Mouse (Mus musculus) CH12.LX (cell line): ENCODE data around the gene Gm2a. TPM values are rescaled to one million over a fixed set of nuclear protein-coding genes. Genes with fewer than 3 reads are reported as not detected.
A peak's percentile ranks its signal among the peaks of the same experiment; 100 is the strongest.

Source experiments
- DNase-seq: peaks from one replicate; pipeline ENCODE4 v3.0.0-alpha.2; 2013; ENCODE audit errors: extremely low read depth
- H3K27ac ChIP-seq: 2 replicates; pipeline ENCODE4 v1.5.1; 2012; ENCODE audit warnings: low read depth, mild to moderate bottlenecking, control low read depth, moderate library complexity; ENCODE audit not compliant: insufficient read depth
- H3K27me3 ChIP-seq: replicated peaks from 2 replicates; pipeline ENCODE3; 2012; ENCODE audit warnings: inconsistent platforms
- H3K36me3 ChIP-seq, 2 experiments: replicated peaks in 1 of 2; 2 replicates each; pipeline versions ENCODE3 to v1.6.1; 2012; ENCODE audit warnings: inconsistent platforms in 1 of 2, low read length in 1 of 2, mild to moderate bottlenecking in 1 of 2, mixed read lengths in 1 of 2, moderate library complexity in 1 of 2; ENCODE audit not compliant: control insufficient read depth in 1 of 2, insufficient read depth in 1 of 2
- H3K4me1 ChIP-seq, 2 experiments: 2 replicates each; pipeline ENCODE4 v1.6.1; 2012; ENCODE audit warnings: inconsistent platforms in 1 of 2, moderate library complexity in 1 of 2; ENCODE audit not compliant: insufficient read depth in 2 of 2, control insufficient read depth in 1 of 2
- H3K4me2 ChIP-seq: 2 replicates; pipeline ENCODE4 v1.6.1; 2012; ENCODE audit warnings: low read depth, mild to moderate bottlenecking, control low read depth; ENCODE audit not compliant: poor library complexity, insufficient read depth, severe bottlenecking
- H3K4me3 ChIP-seq, 3 experiments: fragments of 150-350 bp in 1 of 3; sonication (generic) in 1 of 3; replicated peaks in 1 of 3; 2 replicates each; pipeline versions ENCODE3 to v1.5.1; 2011 to 2012; ENCODE audit warnings: low read depth in 2 of 3, low read length in 2 of 3, mild to moderate bottlenecking in 2 of 3, moderate library complexity in 2 of 3, control low read depth in 1 of 3, improper control_type of control experiment in 1 of 3, inconsistent platforms in 1 of 3, mixed read lengths in 1 of 3; ENCODE audit not compliant: poor library complexity in 1 of 3
- H3K79me2 ChIP-seq: replicated peaks from 2 replicates; pipeline ENCODE4 v1.6.1; 2012; ENCODE audit warnings: mild to moderate bottlenecking, moderate library complexity; ENCODE audit not compliant: control insufficient read depth, poor library complexity, insufficient read depth, severe bottlenecking; ENCODE audit errors: extremely low read depth
- H3K9ac ChIP-seq: 2 replicates; pipeline ENCODE4 v1.6.1; 2012; ENCODE audit warnings: low read depth, mild to moderate bottlenecking, control low read depth, moderate library complexity; ENCODE audit not compliant: insufficient read depth
- H3K9me3 ChIP-seq: replicated peaks from 2 replicates; pipeline ENCODE3; 2012; ENCODE audit warnings: low read length, inconsistent platforms, mixed read lengths
- BHLHE40 ChIP-seq: IDR thresholded peaks from 2 replicates; pipeline ENCODE4 v1.6.1; 2011; ENCODE audit warnings: mild to moderate bottlenecking, low read depth, low read length, improper control_type of control experiment
- CHD1 ChIP-seq: IDR thresholded peaks from 2 replicates; pipeline ENCODE4 v1.6.1; 2012; ENCODE audit warnings: low read depth, low read length, improper control_type of control experiment, inconsistent platforms
- CHD2 ChIP-seq: IDR thresholded peaks from 2 replicates; pipeline ENCODE4 v1.6.1; 2011; ENCODE audit warnings: low read length, improper control_type of control experiment
- ELF1 ChIP-seq: IDR thresholded peaks from 2 replicates; pipeline ENCODE4 v1.6.1; 2014; ENCODE audit warnings: low read depth, mild to moderate bottlenecking, inconsistent platforms, low read length, improper control_type of control experiment
- EP300 ChIP-seq: IDR thresholded peaks from 2 replicates; pipeline ENCODE4 v1.6.1; 2011; ENCODE audit warnings: low read length, improper control_type of control experiment
- ETS1 ChIP-seq: conservative IDR thresholded peaks from 2 replicates; pipeline ENCODE4 v1.6.1; 2012; ENCODE audit warnings: low read depth, mild to moderate bottlenecking, inconsistent platforms, low read length, improper control_type of control experiment, moderate library complexity
- IRF4 ChIP-seq: IDR thresholded peaks from 2 replicates; pipeline ENCODE4 v1.6.1; 2014; ENCODE audit warnings: low read depth, mild to moderate bottlenecking, inconsistent platforms, low read length, improper control_type of control experiment
- JUN ChIP-seq: IDR thresholded peaks from 2 replicates; pipeline ENCODE4 v1.6.1; 2011; ENCODE audit warnings: low read depth, mild to moderate bottlenecking, low read length, improper control_type of control experiment, moderate library complexity; ENCODE audit not compliant: insufficient read depth
- JUND ChIP-seq: conservative IDR thresholded peaks from 2 replicates; pipeline ENCODE4 v1.6.1; 2011; ENCODE audit warnings: low read depth, low read length, improper control_type of control experiment
- MAFK ChIP-seq: IDR thresholded peaks from 2 replicates; pipeline ENCODE4 v1.6.1; 2011; ENCODE audit warnings: low read length, improper control_type of control experiment; ENCODE audit not compliant: insufficient replicate concordance
- MAX ChIP-seq: IDR thresholded peaks from 2 replicates; pipeline ENCODE4 v1.6.1; 2011; ENCODE audit warnings: low read length, improper control_type of control experiment
- MEF2A ChIP-seq: IDR thresholded peaks from 2 replicates; pipeline ENCODE4 v1.6.1; 2014; ENCODE audit warnings: low read depth, mild to moderate bottlenecking, inconsistent platforms, low read length, improper control_type of control experiment, borderline replicate concordance
- MXI1 ChIP-seq: IDR thresholded peaks from 2 replicates; pipeline ENCODE4 v1.6.1; 2011; ENCODE audit warnings: mild to moderate bottlenecking, low read depth, low read length, improper control_type of control experiment
- MYC ChIP-seq: IDR thresholded peaks from 2 replicates; pipeline ENCODE4 v1.6.1; 2011; ENCODE audit warnings: low read depth, mild to moderate bottlenecking, improper control_type of control experiment, low read length
- NELFE ChIP-seq: IDR thresholded peaks from 2 replicates; pipeline ENCODE4 v1.6.1; 2011; ENCODE audit warnings: low read depth, low read length, improper control_type of control experiment
- POLR2A ChIP-seq: IDR thresholded peaks from 2 replicates; pipeline ENCODE4 v1.6.1; 2011; ENCODE audit warnings: low read depth, mild to moderate bottlenecking, improper control_type of control experiment, low read length
- RAD21 ChIP-seq: IDR thresholded peaks from 2 replicates; pipeline ENCODE4 v1.6.1; 2011; ENCODE audit warnings: low read depth, mild to moderate bottlenecking, low read length, improper control_type of control experiment, moderate library complexity
- RCOR1 ChIP-seq: conservative IDR thresholded peaks from 2 replicates; pipeline ENCODE4 v1.6.1; 2012; ENCODE audit warnings: low read depth, mild to moderate bottlenecking, inconsistent platforms, low read length, improper control_type of control experiment
- SIN3A ChIP-seq: IDR thresholded peaks from 2 replicates; pipeline ENCODE4 v1.6.1; 2012; ENCODE audit warnings: low read length, improper control_type of control experiment, inconsistent platforms
- SMC3 ChIP-seq: IDR thresholded peaks from 2 replicates; pipeline ENCODE4 v1.6.1; 2011; ENCODE audit warnings: low read depth, low read length, improper control_type of control experiment
- TBP ChIP-seq: conservative IDR thresholded peaks from 2 replicates; pipeline ENCODE4 v1.6.1; 2011; ENCODE audit warnings: low read depth, low read length, improper control_type of control experiment
- TCF12 ChIP-seq: IDR thresholded peaks from 2 replicates; pipeline ENCODE4 v1.6.1; 2014; ENCODE audit warnings: low read depth, mild to moderate bottlenecking, inconsistent platforms, low read length, improper control_type of control experiment
- USF2 ChIP-seq: conservative IDR thresholded peaks from 2 replicates; pipeline ENCODE4 v1.6.1; 2011; ENCODE audit warnings: low read depth, low read length, improper control_type of control experiment
- ZC3H11A ChIP-seq: IDR thresholded peaks from 2 replicates; pipeline ENCODE4 v1.6.1; 2012; ENCODE audit warnings: low read depth, mild to moderate bottlenecking, inconsistent platforms, low read length, improper control_type of control experiment
- ZKSCAN1 ChIP-seq: IDR thresholded peaks from 2 replicates; pipeline ENCODE4 v1.6.1; 2012; ENCODE audit warnings: low read depth, inconsistent platforms, low read length, improper control_type of control experiment, borderline replicate concordance
- dilution Hi-C: fragments of 300-500 bp; cut with MboI; formaldehyde crosslinking; loops from 2 replicates; pipeline ENCODE4 v1.14.3; 2020; ENCODE audit warnings: low sequenced_read_pairs; ENCODE audit not compliant: extremely low pct_unique_long_range_greater_than_20kb, extremely low pct_ligation_motif_present
- in situ Hi-C: fragments of 300-500 bp; cut with MboI; formaldehyde crosslinking; loops from 3 replicates; pipeline ENCODE4 v1.14.3; 2019; ENCODE audit warnings: low sequenced_read_pairs, low pct_ligation_motif_present, low pct_unique_long_range_greater_than_20kb, mixed read lengths
- polyA plus RNA-seq: library from polyadenylated mRNA; unstranded; fragments of >175 nt; gene quantifications from 2 replicates; pipeline ENCODE4 v1.2.1, GENCODE M21; 2012; ENCODE audit warnings: low read depth; ENCODE audit not compliant: insufficient read length
- total RNA-seq, 2 experiments: library from RNA; depleted of rRNA; stranded (reverse); fragments of 300-350 nt in 1 of 2; fragments of >200 nt in 1 of 2; gene quantifications; 2 replicates each; pipeline ENCODE4 v1.2.3; 2012 to 2014

Gm2a gene
- total and polyA plus RNA-seq, 3 experiments: 10.0 to 26.5 (median 25.6) TPM

GRCm38 (mm10) chr11:55131077-55131742, 33.3 kb downstream of the Gm2a start (continued):
- TF ChIP-seq SIN3A: peak; percentile 46
- TF ChIP-seq RCOR1: peak; percentile 58; the same call in 1 of the 2 replicates
- TF ChIP-seq JUND: no peak
- TF ChIP-seq CHD2: no peak
- TF ChIP-seq ETS1: peak; percentile 72
- TF ChIP-seq CHD1: no peak
- peak; percentile 74 for TF ChIP-seq BHLHE40
- TF ChIP-seq IRF4: peak; percentile 57
- peak; percentile 66 for TF ChIP-seq POLR2A
- no peak for TF ChIP-seq ZKSCAN1
- TF ChIP-seq ZC3H11A: no peak
- peak; percentile 60; the same call in 1 of the 2 replicates for TF ChIP-seq MAX
- peak; percentile 73; the same call in 1 of the 2 replicates for TF ChIP-seq MXI1
- TF ChIP-seq TBP: peak; percentile 43; the same call in 1 of the 2 replicates
- TF ChIP-seq RAD21: no peak

GRCm38 (mm10) chr11:55131946-55132345, 34.0 kb downstream of the Gm2a start:
- H3K9ac ChIP-seq: peak overlapping the region; percentile 55; the same call in 1 of the 2 replicates
- H3K27me3 ChIP-seq: no peaks in the 10 kb centered on the region
- TF ChIP-seq TBP (0 out of 2 replicates have a peak, but pooled peaks have one; percentile 32), MAFK (peak; percentile 55; the same call in 1 of the 2 replicates), ETS1 (peak; percentile 96), SIN3A (peak; percentile 56; the same call in 1 of the 2 replicates), EP300 (peak; percentile 98), MYC (peak; percentile 49), BHLHE40 (peak; percentile 63), RCOR1 (no peak; the same call in 1 of the 2 replicates), CHD2 (peak; percentile 72), JUND (peak; percentile 100), NELFE (no peak), CHD1 (no peak), TCF12 (peak; percentile 64), SMC3 (no peak), MAX (peak; percentile 65; the same call in 1 of the 2 replicates), JUN (peak; percentile 100), USF2 (no peak), ELF1 (peak; percentile 49; the same call in 1 of the 2 replicates), IRF4 (peak; percentile 99), MEF2A (peak; percentile 92)
- TF ChIP-seq, all 38 proteins: peak for 15
- H3K27ac ChIP-seq: peak overlapping the region; percentile 94
- no peaks in the 10 kb centered on the region for H3K36me3 ChIP-seq
- DNase-seq: peak; percentile 76
- H3K79me2 ChIP-seq: no peaks in the 10 kb centered on the region
- peak overlapping the region; percentile 62; the same call in 1 of the 2 replicates for H3K4me2 ChIP-seq
- H3K4me1 ChIP-seq: peaks cover 27 to 70% of the 10 kb centered on the region in 2 experiments
- H3K9me3 ChIP-seq: no peaks in the 10 kb centered on the region
- dilution Hi-C loops: no loop called here
- H3K4me3 ChIP-seq: no peak overlapping the region
- in situ Hi-C loops: no loop called here
